Mouse (Mus musculus) cerebellum, postnatal 14 days (tissue): ENCODE measurements at regions not wholly inside any gene's neighbourhood (a gene's known extent, or its start where the extent isn't known, plus 50 kb on each side); places are given as distances from the start of the nearest gene placed in this dataset.

Experiments used
- DNase-seq, 2 experiments: peaks; one replicate each; pipeline ENCODE4 v3.0.0; 2021; ENCODE audit warnings: mixed read lengths in 2 of 2

DNA sequence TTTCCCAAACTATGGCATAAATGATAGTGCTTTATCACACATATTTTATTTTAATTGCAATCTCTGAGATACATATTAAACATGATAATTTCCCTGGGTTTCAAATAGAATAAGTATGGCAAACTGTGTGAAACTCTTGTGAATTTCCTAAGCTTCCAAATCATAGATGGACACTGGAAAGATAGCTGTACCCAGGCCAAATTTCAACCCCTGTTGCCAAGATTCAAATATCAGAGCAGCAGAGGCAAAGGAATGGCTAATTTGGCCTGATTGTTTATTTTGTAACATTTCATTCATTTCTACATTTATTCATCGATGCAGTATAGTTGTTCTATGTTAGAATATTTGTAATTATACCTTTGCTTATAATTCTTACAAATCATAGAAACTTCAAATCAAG is 254.9 kb upstream of the Dppa4 start:
- peak; percentile 48 to 70 for DNase-seq

DNA sequence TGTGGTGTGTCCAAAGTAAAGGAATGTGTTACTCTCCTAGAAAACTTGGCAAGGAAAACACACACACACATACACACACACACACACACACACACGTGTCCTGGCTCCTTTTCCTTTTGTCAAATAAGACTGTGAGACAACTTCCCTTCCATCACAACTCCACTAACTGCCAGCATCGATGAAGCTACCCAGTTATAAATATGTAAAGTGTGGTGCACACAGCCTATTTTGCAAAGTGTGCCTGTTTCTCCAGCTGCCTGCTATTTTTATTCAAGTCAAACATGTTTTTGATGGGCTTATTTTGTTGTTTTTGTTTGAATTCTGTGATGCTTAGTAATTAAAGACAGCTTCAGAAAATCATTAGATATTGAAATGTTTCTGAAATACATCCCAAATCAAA is 232.7 kb upstream of the Dppa4 start:
- no peak for DNase-seq

DNA sequence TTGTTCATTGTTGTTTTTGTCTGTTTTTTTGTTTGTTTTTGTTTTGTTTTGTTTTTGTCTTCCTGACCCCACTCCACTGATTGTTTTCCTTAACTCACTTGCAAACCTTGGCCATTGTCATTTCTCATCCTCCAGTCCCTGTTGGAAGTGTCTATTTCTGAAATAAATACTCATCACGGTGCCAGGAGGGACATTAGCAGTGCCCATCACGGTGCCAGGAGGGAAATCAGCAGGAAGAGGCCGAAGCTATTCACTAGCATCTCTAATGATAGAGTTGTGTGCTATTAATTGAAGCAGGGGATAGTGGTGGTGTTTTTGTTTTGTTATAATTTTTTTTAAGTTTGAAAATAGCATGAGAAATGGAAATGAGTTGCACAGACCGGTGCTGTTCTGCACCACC is 208.7 kb upstream of the Dppa4 start:
- DNase-seq: peak; percentile 38 to 54
